Mouse (Mus musculus) embryonic facial prominence, embryonic 12.5 days (tissue): ENCODE measurements around the gene H2afj. TPM values are rescaled to one million over a fixed set of nuclear protein-coding genes. Genes with fewer than 3 reads are reported as not detected.
A peak's percentile ranks its signal among the peaks of the same experiment; 100 is the strongest.

Experiments
- ATAC-seq: fragments of 200-750 bp; cut with Nextera tagmentation; 2 replicates; pipeline ENCODE4 v1.8.0; 2017; ENCODE audit not compliant: insufficient number of reproducible peaks, insufficient read depth, low FRiP score, low TSS enrichment
- H3K27ac ChIP-seq: fragments of 300-500 bp; sonication (generic); 2 replicates; pipeline ENCODE4 v1.5.1; 2016; ENCODE audit warnings: mild to moderate bottlenecking
- H3K27me3 ChIP-seq: fragments of 300-500 bp; sonication (generic); 2 replicates; pipeline ENCODE4 v1.6.1; 2016; ENCODE audit warnings: mild to moderate bottlenecking, moderate library complexity
- H3K36me3 ChIP-seq: fragments of 300-500 bp; sonication (generic); 2 replicates; pipeline ENCODE4 v1.6.1; 2016; ENCODE audit warnings: mild to moderate bottlenecking
- H3K4me1 ChIP-seq: fragments of 300-500 bp; sonication (generic); 2 replicates; pipeline ENCODE4 v1.6.1; 2016
- H3K4me2 ChIP-seq: fragments of 300-500 bp; sonication (generic); replicated peaks from 2 replicates; pipeline ENCODE4 v1.6.1; 2016; ENCODE audit warnings: mild to moderate bottlenecking, moderate library complexity
- H3K4me3 ChIP-seq: fragments of 300-500 bp; sonication (generic); 2 replicates; pipeline ENCODE4 v1.5.1; 2016; ENCODE audit warnings: mild to moderate bottlenecking
- H3K9ac ChIP-seq: fragments of 300-500 bp; sonication (generic); 2 replicates; pipeline ENCODE4 v1.6.1; 2016; ENCODE audit warnings: mild to moderate bottlenecking, moderate library complexity
- H3K9me3 ChIP-seq: fragments of 300-500 bp; sonication (generic); 2 replicates; pipeline ENCODE4 v1.6.1; 2016; ENCODE audit warnings: mild to moderate bottlenecking, moderate library complexity
- WGBS: fragments of 180-500 bp; shearing (Covaris S2); methylation state at CpG from one replicate; pipeline ENCODE4 v1.1.7; 2016; 5-methylcytosine and 5-hydroxymethylcytosine counted together
- polyA plus RNA-seq: library from polyadenylated mRNA; unstranded; fragments of >200 nt; fragmentation: Nextera tagmentation; extraction: Ambion mirVana; gene quantifications from 2 replicates; pipeline ENCODE4 v1.2.1, GENCODE M21; 2016

Gene H2afj
- polyA plus RNA-seq, 1 experiment from 2014 or later = 103 TPM

DNA sequence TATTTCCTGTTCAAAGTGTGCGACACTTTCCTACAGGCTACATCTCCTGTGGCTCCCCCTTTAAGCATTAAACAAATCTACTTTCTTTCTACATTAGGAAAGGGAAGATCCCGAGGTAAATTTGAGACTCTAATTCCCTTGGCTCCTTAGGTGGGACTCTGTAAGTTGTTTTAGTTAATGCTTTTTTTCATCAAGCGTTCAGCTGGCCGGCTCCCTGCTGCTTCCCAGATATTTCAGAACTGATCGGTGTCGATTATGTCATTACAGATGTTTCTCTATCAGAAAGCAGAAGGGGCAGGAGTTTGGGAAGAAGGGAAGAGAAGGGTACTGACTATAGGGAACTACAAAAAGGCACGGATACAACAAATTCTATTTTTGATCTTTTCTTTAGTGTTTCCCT lies 19.1 kb downstream of the H2afj start:
- ATAC-seq = no peak
- 17% methylated on average over 7 of the region's 7 CpGs for WGBS
- H3K36me3 ChIP-seq = peaks cover 25% of the 10 kb centered on the region
- no peaks in the 10 kb centered on the region for H3K9me3 ChIP-seq
- H3K4me2 ChIP-seq = peak overlapping the region; percentile 65
- no peak overlapping the region for H3K27ac ChIP-seq
- peak overlapping the region; percentile 96 for H3K9ac ChIP-seq
- H3K4me3 ChIP-seq = peak overlapping the region; percentile 87
- H3K27me3 ChIP-seq = no peaks in the 10 kb centered on the region
- peaks cover 7% of the 10 kb centered on the region; the same call in 1 of the 2 replicates for H3K4me1 ChIP-seq

DNA sequence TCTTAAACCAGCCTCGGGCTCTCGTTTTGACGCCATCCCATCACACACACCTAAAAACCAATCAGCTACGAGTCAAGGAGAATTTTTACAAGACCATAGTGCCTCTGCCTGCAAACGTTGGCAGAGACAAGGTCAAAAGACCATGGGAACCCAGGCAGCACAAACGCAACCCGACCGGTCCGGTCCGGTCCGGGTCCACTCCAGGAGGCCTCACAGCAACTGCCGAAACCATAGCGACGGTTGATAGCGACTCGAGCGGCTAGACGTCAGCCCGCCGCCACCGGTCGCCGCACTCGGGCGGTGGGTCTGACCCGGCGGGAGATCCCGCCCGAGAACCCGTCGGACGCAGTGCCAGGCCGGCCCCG lies 19.5 kb downstream of the H2afj start, which contains the start of gene BC049715:
Gene BC049715 (plus strand): TSS at position 111 of the 365 bp plus-strand sequence.
- Histone ChIP-seq H3K27ac (peak within 1 kb of the TSS; percentile 79), H3K9ac (peak within 1 kb of the TSS; percentile 96), H3K27me3 (no peaks in the 10 kb centered on the region), H3K36me3 (peaks cover 22% of the 10 kb centered on the region), H3K4me1 (peaks cover 7% of the 10 kb centered on the region; the same call in 1 of the 2 replicates), H3K4me2 (peak within 1 kb of the TSS; percentile 65), H3K4me3 (peak within 1 kb of the TSS; percentile 87), H3K9me3 (no peaks in the 10 kb centered on the region)
- ATAC-seq = no peak
- under 1% methylated on average over 34 of the region's 34 CpGs for WGBS

DNA sequence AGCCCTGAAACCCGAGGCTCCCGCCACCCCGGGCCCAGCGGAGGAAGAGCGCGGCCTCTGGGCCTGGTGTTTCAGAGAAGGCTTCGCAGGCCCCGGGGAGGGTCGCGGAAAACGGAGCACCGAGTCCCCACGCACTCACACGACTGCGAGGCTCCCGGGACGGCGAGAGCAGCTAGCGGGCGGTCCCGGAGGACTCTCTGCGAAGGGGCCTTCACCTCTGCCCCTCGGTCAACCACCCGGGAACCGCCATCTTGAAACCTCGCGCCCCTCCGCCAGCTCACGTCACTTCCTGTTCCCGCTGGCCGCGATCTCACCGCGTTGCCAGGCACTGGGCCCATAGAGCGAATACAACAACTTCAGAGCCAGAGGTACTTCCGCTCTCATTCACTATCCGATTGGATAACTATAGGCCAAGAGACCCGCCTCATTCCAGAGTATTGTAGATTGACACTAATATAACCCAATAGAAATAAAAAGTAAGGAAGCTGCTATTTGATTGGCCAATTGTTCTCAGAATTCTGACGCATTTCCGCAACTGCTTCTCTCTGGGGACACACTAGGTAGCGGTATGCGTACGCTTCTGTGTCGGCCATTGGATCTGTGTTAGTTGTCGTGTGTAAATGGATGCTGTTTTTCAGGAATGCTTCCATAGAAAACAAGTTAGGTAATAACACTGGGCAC lies 20.0 kb downstream of the H2afj start, which contains the start of gene Wbp11:
Gene Wbp11 (minus strand): TSS at position 353 of the 681 bp plus-strand sequence.
- WGBS = under 1% methylated on average over 45 of the region's 45 CpGs
- no peaks in the 10 kb centered on the region for H3K27me3 ChIP-seq
- peak; percentile 100 for ATAC-seq
- no peaks in the 10 kb centered on the region for H3K9me3 ChIP-seq
- peak within 1 kb of the TSS; percentile 96 for H3K9ac ChIP-seq
- peak within 1 kb of the TSS; percentile 79 for H3K27ac ChIP-seq
- peak within 1 kb of the TSS; percentile 65 for H3K4me2 ChIP-seq
- peaks cover 16% of the 10 kb centered on the region for H3K36me3 ChIP-seq
- peaks cover 7% of the 10 kb centered on the region; the same call in 1 of the 2 replicates for H3K4me1 ChIP-seq
- H3K4me3 ChIP-seq = peak within 1 kb of the TSS; percentile 87

- Histone ChIP-seq H3K4me2 (peak overlapping the region; percentile 51), H3K9me3 (no peaks in the 10 kb centered on the region), H3K27me3 (no peaks in the 10 kb centered on the region), H3K27ac (peak overlapping the region; percentile 79), H3K4me1 (peaks cover 7% of the 10 kb centered on the region; the same call in 1 of the 2 replicates), H3K4me3 (peak overlapping the region; percentile 87), H3K9ac (peak overlapping the region; percentile 38), H3K36me3 (peaks cover 15% of the 10 kb centered on the region)
- 34% methylated on average over 4 of the region's 4 CpGs for WGBS
- no peak for ATAC-seq
Observed at GRCm38 (mm10) chr6:136828681-136829080, 20.6 kb downstream of the H2afj start.

GRCm38 (mm10) chr6:136831712-136832111 lies 23.7 kb downstream of the H2afj start:
- H3K9ac ChIP-seq = no peak overlapping the region
- no peak overlapping the region for H3K4me2 ChIP-seq
- WGBS = 67% methylated on average over 5 of the region's 5 CpGs
- 0 out of 2 replicates have a peak, but pooled peaks cover 4% of the 10 kb centered on the region for H3K4me1 ChIP-seq
- no peak for ATAC-seq
- H3K36me3 ChIP-seq = no peaks in the 10 kb centered on the region
- H3K9me3 ChIP-seq = no peaks in the 10 kb centered on the region
- H3K27ac ChIP-seq = no peak overlapping the region
- H3K4me3 ChIP-seq = no peak overlapping the region
- no peaks in the 10 kb centered on the region for H3K27me3 ChIP-seq

GRCm38 (mm10) chr6:136835352-136835751 lies 27.3 kb downstream of the H2afj start, which contains the start of gene Smco3:
TSS of gene Smco3 (minus strand) at chr6:136835452.
- no peaks in the 10 kb centered on the region for H3K9me3 ChIP-seq
- WGBS = 43% methylated on average over 4 of the region's 4 CpGs
- H3K4me3 ChIP-seq = no peak within 1 kb of the TSS
- H3K4me1 ChIP-seq = no peaks in the 10 kb centered on the region
- H3K9ac ChIP-seq = no peak within 1 kb of the TSS
- H3K27me3 ChIP-seq = no peaks in the 10 kb centered on the region
- H3K36me3 ChIP-seq = no peaks in the 10 kb centered on the region
- no peak for ATAC-seq
- H3K27ac ChIP-seq = no peak within 1 kb of the TSS
- no peak within 1 kb of the TSS for H3K4me2 ChIP-seq

DNA sequence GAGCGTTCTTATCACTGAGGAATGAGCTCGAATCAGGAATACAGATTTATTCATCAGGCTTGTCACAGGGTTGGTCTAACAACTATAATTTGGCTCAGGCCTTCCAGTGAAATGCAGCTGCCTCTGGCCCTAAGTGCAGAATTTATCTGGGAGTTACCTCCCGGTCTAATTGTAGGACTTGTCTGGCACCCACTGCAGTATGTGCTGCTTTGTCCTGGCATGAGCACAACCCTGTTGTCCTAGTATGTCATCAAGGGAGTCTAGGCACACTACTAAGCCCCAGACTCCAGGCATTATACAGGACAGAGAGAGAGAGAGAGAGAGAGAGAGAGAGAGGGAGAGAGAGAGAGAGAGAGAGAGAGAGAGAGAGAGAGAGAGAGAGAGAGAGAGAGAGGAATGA lies 29.3 kb downstream of the H2afj start:
- H3K4me3 ChIP-seq = no peak overlapping the region
- H3K36me3 ChIP-seq = no peaks in the 10 kb centered on the region
- H3K9ac ChIP-seq = no peak overlapping the region
- H3K27me3 ChIP-seq = no peaks in the 10 kb centered on the region
- H3K27ac ChIP-seq = no peak overlapping the region
- ATAC-seq = no peak
- H3K9me3 ChIP-seq = no peaks in the 10 kb centered on the region
- no peak overlapping the region for H3K4me2 ChIP-seq
- no peaks in the 10 kb centered on the region for H3K4me1 ChIP-seq
- 77% methylated on average over 3 of the region's 3 CpGs for WGBS

- Histone ChIP-seq H3K4me3 (no peak overlapping the region), H3K27me3 (no peaks in the 10 kb centered on the region), H3K36me3 (no peaks in the 10 kb centered on the region), H3K27ac (no peak overlapping the region), H3K9ac (no peak overlapping the region), H3K9me3 (no peaks in the 10 kb centered on the region), H3K4me1 (no peaks in the 10 kb centered on the region), H3K4me2 (no peak overlapping the region)
- WGBS = 37% methylated on average over 2 of the region's 2 CpGs
- no peak for ATAC-seq
Observed at GRCm38 (mm10) chr6:136844903-136845302, 36.9 kb downstream of the H2afj start.

GRCm38 (mm10) chr6:136845706-136846480 lies 37.8 kb downstream of the H2afj start:
- Histone ChIP-seq H3K9ac (no peak overlapping the region), H3K27me3 (no peaks in the 10 kb centered on the region), H3K4me3 (no peak overlapping the region), H3K36me3 (no peaks in the 10 kb centered on the region), H3K4me2 (no peak overlapping the region), H3K4me1 (no peaks in the 10 kb centered on the region), H3K27ac (no peak overlapping the region), H3K9me3 (no peaks in the 10 kb centered on the region)
- WGBS = 60% methylated on average over 5 of the region's 5 CpGs
- ATAC-seq = no peak

DNA sequence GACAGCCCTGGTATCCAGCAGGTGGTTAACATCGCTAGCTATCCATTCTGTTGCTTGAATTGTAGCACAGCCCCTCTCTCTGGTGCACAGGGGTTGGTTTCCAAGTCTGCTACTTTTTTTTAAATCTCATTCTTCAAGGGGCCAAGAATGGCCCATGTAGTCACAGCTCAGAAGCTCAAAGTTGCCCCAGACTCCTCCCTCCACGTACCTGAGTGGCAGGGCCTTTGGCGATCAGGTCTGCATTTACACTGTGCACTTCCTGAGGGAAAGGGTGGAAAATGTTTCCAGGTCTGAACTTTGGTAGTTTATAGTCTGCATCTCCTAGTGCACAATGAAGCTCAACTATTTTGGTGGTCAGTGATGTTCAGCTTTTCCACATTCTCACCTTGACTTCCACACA lies 39.2 kb downstream of the H2afj start:
- no peak overlapping the region for H3K4me3 ChIP-seq
- no peaks in the 10 kb centered on the region for H3K4me1 ChIP-seq
- no peaks in the 10 kb centered on the region for H3K36me3 ChIP-seq
- 97% methylated on average over 3 of the region's 3 CpGs for WGBS
- no peaks in the 10 kb centered on the region for H3K9me3 ChIP-seq
- no peak overlapping the region for H3K27ac ChIP-seq
- H3K9ac ChIP-seq = no peak overlapping the region
- H3K4me2 ChIP-seq = no peak overlapping the region
- no peaks in the 10 kb centered on the region for H3K27me3 ChIP-seq
- no peak for ATAC-seq

- H3K9me3 ChIP-seq = no peaks in the 10 kb centered on the region
- H3K27me3 ChIP-seq = no peaks in the 10 kb centered on the region
- no peak overlapping the region for H3K4me2 ChIP-seq
- H3K9ac ChIP-seq = no peak overlapping the region
- H3K4me1 ChIP-seq = peaks cover 4% of the 10 kb centered on the region
- H3K36me3 ChIP-seq = no peaks in the 10 kb centered on the region
- H3K27ac ChIP-seq = no peak overlapping the region
- 39% methylated on average over 2 of the region's 2 CpGs for WGBS
- ATAC-seq = no peak
- no peak overlapping the region for H3K4me3 ChIP-seq
Observed at GRCm38 (mm10) chr6:136847790-136848189, 39.7 kb downstream of the H2afj start.

DNA sequence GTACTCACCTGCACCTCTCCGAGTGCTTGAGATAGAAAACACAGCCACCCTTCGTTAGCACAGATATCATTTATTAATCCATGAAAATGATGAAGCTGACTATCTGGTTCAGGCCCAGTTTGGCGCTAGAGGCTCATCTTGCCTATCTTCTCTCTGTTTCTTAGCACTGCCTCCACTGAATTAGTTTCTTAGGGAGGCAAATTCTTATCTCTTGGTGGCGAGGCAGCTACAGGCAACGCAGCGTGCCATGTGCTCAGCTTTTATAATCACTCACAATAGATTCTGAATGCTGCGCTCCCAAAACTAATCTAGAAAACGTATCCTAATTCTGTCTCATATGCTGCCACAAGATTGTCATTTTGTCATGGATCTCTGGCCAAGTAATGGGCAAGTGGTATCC lies 40.4 kb downstream of the H2afj start:
- H3K4me1 ChIP-seq = peaks cover 8% of the 10 kb centered on the region
- 89% methylated on average over 8 of the region's 8 CpGs for WGBS
- no peak for ATAC-seq

More for the DNA sequence above, 40.4 kb downstream of the H2afj start:
- Histone ChIP-seq H3K27me3 (no peaks in the 10 kb centered on the region), H3K4me3 (no peak overlapping the region), H3K36me3 (no peaks in the 10 kb centered on the region), H3K4me2 (no peak overlapping the region), H3K9me3 (no peaks in the 10 kb centered on the region), H3K27ac (no peak overlapping the region), H3K9ac (no peak overlapping the region)
